Mouse (Mus musculus) limb, embryonic 14.5 days (tissue): ENCODE results near the gene Cdc25a. TPM values are rescaled to one million over a fixed set of nuclear protein-coding genes. Genes with fewer than 3 reads are reported as not detected.

Experiments
- ATAC-seq: fragments of 200-750 bp; cut with Nextera tagmentation; 2 replicates; pipeline ENCODE4 v1.8.0; 2017; ENCODE audit warnings: low read depth, moderate number of reproducible peaks, moderate TSS enrichment; ENCODE audit not compliant: low FRiP score
- DNase-seq: peaks from one replicate; pipeline ENCODE4 v3.0.0-alpha.2; 2015; ENCODE audit warnings: low spot score
- H3K27ac ChIP-seq: fragments of 300-500 bp; sonication (generic); replicated peaks from 2 replicates; pipeline ENCODE4 v1.5.1; 2014; ENCODE audit warnings: low read depth, mild to moderate bottlenecking, low read length, moderate library complexity, mixed read lengths
- H3K27me3 ChIP-seq: fragments of 300-500 bp; sonication (generic); 2 replicates; pipeline ENCODE4 v1.6.1; 2014; ENCODE audit warnings: low read length, mixed read lengths; ENCODE audit not compliant: control insufficient read depth, insufficient read depth
- H3K36me3 ChIP-seq: fragments of 300-500 bp; sonication (generic); 2 replicates; pipeline ENCODE4 v1.6.1; 2014; ENCODE audit warnings: mild to moderate bottlenecking, low read length, moderate library complexity, mixed read lengths; ENCODE audit not compliant: control insufficient read depth, insufficient read depth
- H3K4me1 ChIP-seq: fragments of 300-500 bp; sonication (generic); 2 replicates; pipeline ENCODE4 v1.6.1; 2014; ENCODE audit warnings: antibody characterized with exemption, low read length, mixed read lengths; ENCODE audit not compliant: control insufficient read depth, insufficient read depth
- H3K4me2 ChIP-seq: fragments of 300-500 bp; sonication (generic); replicated peaks from 2 replicates; pipeline ENCODE4 v1.6.1; 2014; ENCODE audit warnings: low read depth, mild to moderate bottlenecking, low read length, moderate library complexity; ENCODE audit not compliant: severe bottlenecking
- H3K4me3 ChIP-seq: fragments of 300-500 bp; sonication (generic); replicated peaks from 2 replicates; pipeline ENCODE4 v1.5.1; 2014; ENCODE audit warnings: low read length
- H3K9ac ChIP-seq: fragments of 300-500 bp; sonication (generic); 2 replicates; pipeline ENCODE4 v1.6.1; 2014; ENCODE audit warnings: mild to moderate bottlenecking, low read depth, low read length, moderate library complexity; ENCODE audit not compliant: severe bottlenecking
- H3K9me3 ChIP-seq: fragments of 300-500 bp; sonication (generic); 2 replicates; pipeline ENCODE4 v1.6.1; 2016; ENCODE audit warnings: low read length; ENCODE audit not compliant: control insufficient read depth
- POLR2A ChIP-seq: fragments of 200-500 bp; IDR thresholded peaks from 2 replicates; pipeline ENCODE4 v1.8.0; 2012; ENCODE audit warnings: inconsistent platforms, mild to moderate bottlenecking, moderate library complexity, borderline replicate concordance; ENCODE audit not compliant: insufficient read depth, insufficient read length; ENCODE audit errors: extremely low read depth
- WGBS: fragments of 180-500 bp; shearing (Covaris S2); extraction: QIAGEN DNeasy Blood & Tissue Kit; methylation state at CpG from one replicate; pipeline ENCODE4 v1.1.7; 2014; 5-methylcytosine and 5-hydroxymethylcytosine counted together
- microRNA-seq: library from miRNA; unstranded; fragments of <30 nt; microRNA quantifications from one replicate; pipeline ENCODE4, GENCODE M21; 2016
- polyA plus RNA-seq, 2 experiments: library from polyadenylated mRNA; depleted of rRNA in 1 of 2; stranded (reverse) in 1 of 2; unstranded in 1 of 2; fragments of >200 nt; fragmentation: Nextera tagmentation in 1 of 2; extraction: Ambion mirVana in 1 of 2; gene quantifications; 2 replicates each; pipeline versions ENCODE4 v1.2.1 to v1.2.3; 2012 to 2014

The Cdc25a gene
- polyA plus RNA-seq, 2 experiments, result 26.1 to 26.8 TPM

GRCm38 (mm10) chr9:109932361-109932755 lies 57.0 kb downstream of the Cdc25a start:
- DNase-seq (peak; percentile 22), ATAC-seq (no peak)
- Histone ChIP-seq H3K36me3 (no peaks in the 10 kb centered on the region), H3K27ac (peak overlapping the region; percentile 93), H3K9me3 (no peaks in the 10 kb centered on the region), H3K9ac (peak overlapping the region; percentile 81), H3K4me1 (peaks cover 9% of the 10 kb centered on the region), H3K4me3 (peak overlapping the region; percentile 83), H3K4me2 (peak overlapping the region; percentile 60), H3K27me3 (no peaks in the 10 kb centered on the region)
- no peak for TF ChIP-seq POLR2A
- WGBS, result under 1% methylated on average over 20 of the region's 20 CpGs

GRCm38 (mm10) chr9:109932756-109933375 lies 57.5 kb downstream of the Cdc25a start:
- Histone ChIP-seq H3K4me3 (peak overlapping the region; percentile 83), H3K4me2 (peak overlapping the region; percentile 60), H3K9me3 (no peaks in the 10 kb centered on the region), H3K27ac (peak overlapping the region; percentile 93), H3K9ac (peak overlapping the region; percentile 81), H3K36me3 (no peaks in the 10 kb centered on the region), H3K4me1 (peaks cover 9% of the 10 kb centered on the region), H3K27me3 (no peaks in the 10 kb centered on the region)
- TF ChIP-seq POLR2A, result no peak
- WGBS, result 3% methylated on average over 12 of the region's 12 CpGs
- DNase-seq (peak; percentile 62), ATAC-seq (peak; percentile 2)

GRCm38 (mm10) chr9:109939401-109939800 lies 64.0 kb downstream of the Cdc25a start:
- 96% methylated on average over 3 of the region's 3 CpGs for WGBS

GRCm38 (mm10) chr9:109942796-109943195 lies 67.4 kb downstream of the Cdc25a start:
- H3K27ac ChIP-seq, result no peak overlapping the region
- WGBS, result 72% methylated on average over 4 of the region's 4 CpGs
- ATAC-seq (no peak), DNase-seq (no peak)
- no peaks in the 10 kb centered on the region for H3K4me1 ChIP-seq
- no peaks in the 10 kb centered on the region for H3K27me3 ChIP-seq
- no peak overlapping the region for H3K4me2 ChIP-seq
- H3K9ac ChIP-seq, result no peak overlapping the region
- H3K4me3 ChIP-seq, result no peak overlapping the region
- no peaks in the 10 kb centered on the region for H3K36me3 ChIP-seq
- TF ChIP-seq POLR2A, result no peak
- H3K9me3 ChIP-seq, result no peaks in the 10 kb centered on the region

More at GRCm38 (mm10) chr9:109939401-109939800, 64.0 kb downstream of the Cdc25a start:
- no peak overlapping the region for H3K4me3 ChIP-seq
- no peak for TF ChIP-seq POLR2A
- DNase-seq (no peak), ATAC-seq (no peak)
- no peak overlapping the region for H3K27ac ChIP-seq
- no peaks in the 10 kb centered on the region for H3K36me3 ChIP-seq
- no peaks in the 10 kb centered on the region for H3K4me1 ChIP-seq
- no peak overlapping the region for H3K4me2 ChIP-seq
- H3K9me3 ChIP-seq, result no peaks in the 10 kb centered on the region
- H3K27me3 ChIP-seq, result no peaks in the 10 kb centered on the region
- no peak overlapping the region for H3K9ac ChIP-seq

Small RNAs within 50 kb of the gene (microRNA-seq; reads per million reads assigned to microRNA genes)
- gene Mir7089, result 0.92 reads per million

Other genes with a start within 250 kb of the Cdc25a start
- not detected in 2 replicates for gene Fbxw24, start 249.5 kb upstream of the Cdc25a start, polyA plus RNA-seq (2012; rRNA removed)
- gene Fbxw24, start 249.5 kb upstream of the Cdc25a start, polyA plus RNA-seq (2014; fragmentation: Nextera tagmentation; extraction: Ambion mirVana), result not detected in 2 replicates
- not detected in 2 replicates for gene Fbxw25, start 210.9 kb upstream of the Cdc25a start, polyA plus RNA-seq (2012; rRNA removed)
- gene Fbxw25, start 210.9 kb upstream of the Cdc25a start, polyA plus RNA-seq (2014; fragmentation: Nextera tagmentation; extraction: Ambion mirVana), result not detected in 2 replicates
- 0.04 TPM in 1 of 2 replicates, not detected in the other for gene Fbxw18, start 172.9 kb upstream of the Cdc25a start, polyA plus RNA-seq (2012; rRNA removed)
- gene Fbxw18, start 172.9 kb upstream of the Cdc25a start, polyA plus RNA-seq (2014; fragmentation: Nextera tagmentation; extraction: Ambion mirVana), result 0.12 TPM in 1 of 2 replicates, not detected in the other
- gene Fbxw26, start 129.5 kb upstream of the Cdc25a start, polyA plus RNA-seq (2012; rRNA removed), result not detected in 2 replicates
- gene Fbxw26, start 129.5 kb upstream of the Cdc25a start, polyA plus RNA-seq (2014; fragmentation: Nextera tagmentation; extraction: Ambion mirVana), result not detected in 2 replicates
- gene Fbxw27, start 84.9 kb upstream of the Cdc25a start, polyA plus RNA-seq (2012; rRNA removed), result not detected in 2 replicates
- not detected in 2 replicates for gene Fbxw27, start 84.9 kb upstream of the Cdc25a start, polyA plus RNA-seq (2014; fragmentation: Nextera tagmentation; extraction: Ambion mirVana)
- 0.09 and 0.28 TPM in 2 replicates for gene Spink8, start 63.3 kb upstream of the Cdc25a start, polyA plus RNA-seq (2012; rRNA removed)
- gene Spink8, start 63.3 kb upstream of the Cdc25a start, polyA plus RNA-seq (2014; fragmentation: Nextera tagmentation; extraction: Ambion mirVana), result 1.1 and 1.3 TPM in 2 replicates
- gene Nme6, start 42.8 kb upstream of the Cdc25a start, polyA plus RNA-seq (2012; rRNA removed), result 50.5 and 52.3 TPM in 2 replicates
- 57.8 and 64.6 TPM in 2 replicates for gene Nme6, start 42.8 kb upstream of the Cdc25a start, polyA plus RNA-seq (2014; fragmentation: Nextera tagmentation; extraction: Ambion mirVana)
- 1.2 and 5.9 TPM in 2 replicates for gene Camp, start 26.0 kb upstream of the Cdc25a start, polyA plus RNA-seq (2012; rRNA removed)
- 1.4 and 4.8 TPM in 2 replicates for gene Camp, start 26.0 kb upstream of the Cdc25a start, polyA plus RNA-seq (2014; fragmentation: Nextera tagmentation; extraction: Ambion mirVana)
- 161 and 220 TPM in 2 replicates for gene Map4, start 55.9 kb downstream of the Cdc25a start, polyA plus RNA-seq (2012; rRNA removed)
- gene Map4, start 55.9 kb downstream of the Cdc25a start, polyA plus RNA-seq (2014; fragmentation: Nextera tagmentation; extraction: Ambion mirVana), result 76.1 and 76.6 TPM in 2 replicates
- 67.2 and 72.8 TPM in 2 replicates for gene Smarcc1, start 242.1 kb downstream of the Cdc25a start, polyA plus RNA-seq (2012; rRNA removed)
- 132 and 144 TPM in 2 replicates for gene Smarcc1, start 242.1 kb downstream of the Cdc25a start, polyA plus RNA-seq (2014; fragmentation: Nextera tagmentation; extraction: Ambion mirVana)
- gene Dhx30, start 242.3 kb downstream of the Cdc25a start, polyA plus RNA-seq (2012; rRNA removed), result 121 and 132 TPM in 2 replicates
- 120 and 135 TPM in 2 replicates for gene Dhx30, start 242.3 kb downstream of the Cdc25a start, polyA plus RNA-seq (2014; fragmentation: Nextera tagmentation; extraction: Ambion mirVana)